Mouse (Mus musculus): ENCODE results near the gene Borcs5. TPM values are rescaled to one million over a fixed set of nuclear protein-coding genes. Genes with fewer than 3 reads are reported as not detected.

The Borcs5 gene
- polyA plus RNA-seq, 1 experiment from 2014 or later = 20.0 TPM

- peak; percentile 36 for DNase-seq (ENCODE audit: low spot score)
- Histone ChIP-seq H3K27ac (peak overlapping the region; percentile 82), H3K27me3 (ENCODE audit: insufficient read depth, low read length) (no peaks in the 10 kb centered on the region)
These were observed 37.5 kb upstream of the Borcs5 start for GRCm38 (mm10) chr6:134601766-134602165.

GRCm38 (mm10) chr6:134602371-134603003 is 36.8 kb upstream of the Borcs5 start:
- H3K4me2 ChIP-seq (ENCODE audit: low read length) = peak overlapping the region; percentile 28; the same call in 1 of the 2 replicates
- TF ChIP-seq CTCF (IDR thresholded peaks at IDR 0.05; ENCODE audit: low read depth) = no peak
- H3K4me1 ChIP-seq (replicated peaks; ENCODE audit: insufficient read depth, low read length) = peaks cover 19% of the 10 kb centered on the region
- no peaks in the 10 kb centered on the region for H3K36me3 ChIP-seq (ENCODE audit: insufficient read depth, low read length)
- no peak overlapping the region for H3K4me3 ChIP-seq (replicated peaks; ENCODE audit: low read depth, low read length)
- no peaks in the 10 kb centered on the region for H3K9me3 ChIP-seq (replicated peaks; ENCODE audit: low read length)
- ATAC-seq (replicated peaks; ENCODE audit: low FRiP score, low read depth) = no peak; the same call in 1 of the 2 replicates
- WGBS = 13% methylated on average over 10 of the region's 10 CpGs
- DNase-seq (ENCODE audit: low spot score) = peak; percentile 88
- no peak overlapping the region for H3K9ac ChIP-seq (ENCODE audit: low read depth, low read length)
- peak overlapping the region; percentile 62; the same call in 1 of the 2 replicates for H3K27ac ChIP-seq
- no peaks in the 10 kb centered on the region for H3K27me3 ChIP-seq (ENCODE audit: insufficient read depth, low read length)

More at GRCm38 (mm10) chr6:134601766-134602165, 37.5 kb upstream of the Borcs5 start:
- TF ChIP-seq CTCF (IDR thresholded peaks at IDR 0.05; ENCODE audit: low read depth) = no peak
- H3K9me3 ChIP-seq (replicated peaks; ENCODE audit: low read length) = no peaks in the 10 kb centered on the region
- no peak overlapping the region for H3K4me2 ChIP-seq (ENCODE audit: low read length)
- ATAC-seq (replicated peaks; ENCODE audit: low FRiP score, low read depth) = no peak; the same call in 1 of the 2 replicates
- WGBS = 15% methylated on average over 3 of the region's 3 CpGs
- no peaks in the 10 kb centered on the region for H3K36me3 ChIP-seq (ENCODE audit: insufficient read depth, low read length)
- no peak overlapping the region for H3K4me3 ChIP-seq (replicated peaks; ENCODE audit: low read depth, low read length)
- H3K9ac ChIP-seq (ENCODE audit: low read depth, low read length) = no peak overlapping the region
- peaks cover 15% of the 10 kb centered on the region for H3K4me1 ChIP-seq (replicated peaks; ENCODE audit: insufficient read depth, low read length)

GRCm38 (mm10) chr6:134605196-134605595 is 34.1 kb upstream of the Borcs5 start:
- ATAC-seq (replicated peaks; ENCODE audit: low FRiP score, low read depth) (no peak), DNase-seq (ENCODE audit: low spot score) (no peak)
- WGBS = 93% methylated on average over 3 of the region's 3 CpGs
- Histone ChIP-seq H3K27ac (no peak overlapping the region), H3K36me3 (ENCODE audit: insufficient read depth, low read length) (no peaks in the 10 kb centered on the region), H3K4me3 (replicated peaks; ENCODE audit: low read depth, low read length) (no peak overlapping the region), H3K27me3 (ENCODE audit: insufficient read depth, low read length) (no peaks in the 10 kb centered on the region), H3K9me3 (replicated peaks; ENCODE audit: low read length) (no peaks in the 10 kb centered on the region), H3K4me1 (replicated peaks; ENCODE audit: insufficient read depth, low read length) (peaks cover 22% of the 10 kb centered on the region), H3K4me2 (ENCODE audit: low read length) (no peak overlapping the region), H3K9ac (ENCODE audit: low read depth, low read length) (no peak overlapping the region)
- no peak for TF ChIP-seq CTCF (IDR thresholded peaks at IDR 0.05; ENCODE audit: low read depth)

GRCm38 (mm10) chr6:134606540-134606939 is 32.8 kb upstream of the Borcs5 start:
- Histone ChIP-seq H3K36me3 (ENCODE audit: insufficient read depth, low read length) (no peaks in the 10 kb centered on the region), H3K27ac (peak overlapping the region; percentile 63), H3K9ac (ENCODE audit: low read depth, low read length) (no peak overlapping the region), H3K4me2 (ENCODE audit: low read length) (no peak overlapping the region), H3K4me1 (replicated peaks; ENCODE audit: insufficient read depth, low read length) (peaks cover 18% of the 10 kb centered on the region), H3K4me3 (replicated peaks; ENCODE audit: low read depth, low read length) (no peak overlapping the region), H3K27me3 (ENCODE audit: insufficient read depth, low read length) (no peaks in the 10 kb centered on the region), H3K9me3 (replicated peaks; ENCODE audit: low read length) (no peaks in the 10 kb centered on the region)
- DNase-seq (ENCODE audit: low spot score) (no peak), ATAC-seq (replicated peaks; ENCODE audit: low FRiP score, low read depth) (peak; percentile 16)
- 32% methylated on average over 6 of the region's 6 CpGs for whole genome bisulfite sequencing
- TF ChIP-seq CTCF (IDR thresholded peaks at IDR 0.05; ENCODE audit: low read depth) = no peak

GRCm38 (mm10) chr6:134606949-134607746 is 32.2 kb upstream of the Borcs5 start:
- Histone ChIP-seq H3K4me1 (replicated peaks; ENCODE audit: insufficient read depth, low read length) (peaks cover 13% of the 10 kb centered on the region; the same call in 1 of the 2 replicates), H3K9ac (ENCODE audit: low read depth, low read length) (no peak overlapping the region), H3K36me3 (ENCODE audit: insufficient read depth, low read length) (no peaks in the 10 kb centered on the region), H3K27me3 (ENCODE audit: insufficient read depth, low read length) (no peaks in the 10 kb centered on the region), H3K4me3 (replicated peaks; ENCODE audit: low read depth, low read length) (no peak overlapping the region), H3K27ac (peak overlapping the region; percentile 63), H3K4me2 (ENCODE audit: low read length) (no peak overlapping the region), H3K9me3 (replicated peaks; ENCODE audit: low read length) (no peaks in the 10 kb centered on the region)
- peak; percentile 87 for TF ChIP-seq CTCF (IDR thresholded peaks at IDR 0.05; ENCODE audit: low read depth)
- ATAC-seq (replicated peaks; ENCODE audit: low FRiP score, low read depth) (peak; percentile 66), DNase-seq (ENCODE audit: low spot score) (peak; percentile 93)
- WGBS = 40% methylated on average over 9 of the region's 9 CpGs

- Histone ChIP-seq H3K4me1 (replicated peaks; ENCODE audit: insufficient read depth, low read length) (peaks cover 17% of the 10 kb centered on the region), H3K27ac (no peak overlapping the region), H3K27me3 (ENCODE audit: insufficient read depth, low read length) (no peaks in the 10 kb centered on the region), H3K9ac (ENCODE audit: low read depth, low read length) (no peak overlapping the region), H3K4me2 (ENCODE audit: low read length) (no peak overlapping the region), H3K4me3 (replicated peaks; ENCODE audit: low read depth, low read length) (no peak overlapping the region), H3K9me3 (replicated peaks; ENCODE audit: low read length) (no peaks in the 10 kb centered on the region), H3K36me3 (ENCODE audit: insufficient read depth, low read length) (no peaks in the 10 kb centered on the region)
- no peak for TF ChIP-seq CTCF (IDR thresholded peaks at IDR 0.05; ENCODE audit: low read depth)
- DNase-seq (ENCODE audit: low spot score) (no peak), ATAC-seq (replicated peaks; ENCODE audit: low FRiP score, low read depth) (no peak)
- WGBS = 75% methylated on average over 9 of the region's 9 CpGs
These were observed 28.9 kb upstream of the Borcs5 start for GRCm38 (mm10) chr6:134610380-134610779.

All from kidney, postnatal 0 days (tissue).